Mouse (Mus musculus): ENCODE measurements around the gene Kcne1.
A peak's percentile ranks its signal among the peaks of the same experiment; 100 is the strongest.

The Kcne1 gene

GRCm38 (mm10) chr16:92307947-92308346 is 51.3 kb downstream of the Kcne1 start:
- no peak for DNase-seq (ENCODE audit: low spot score in 2 of 2)

- no peak for DNase-seq (ENCODE audit: low spot score in 2 of 2)
Measured at GRCm38 (mm10) chr16:92305519-92305918, 53.7 kb downstream of the Kcne1 start.

- DNase-seq (ENCODE audit: low spot score in 2 of 2), result no peak
Measured at GRCm38 (mm10) chr16:92302506-92302905, 56.8 kb downstream of the Kcne1 start.

- DNase-seq (ENCODE audit: low spot score in 2 of 2), result no peak
Measured at GRCm38 (mm10) chr16:92301989-92302388, 57.3 kb downstream of the Kcne1 start.

GRCm38 (mm10) chr16:92301412-92301806 is 57.9 kb downstream of the Kcne1 start:
- DNase-seq (ENCODE audit: low spot score in 2 of 2), result no peak

- peak; percentile 92 to 95 for DNase-seq (ENCODE audit: low spot score in 2 of 2)
Measured at GRCm38 (mm10) chr16:92300649-92301411, 58.4 kb downstream of the Kcne1 start, which contains the start of gene Smim11. Gene Smim11 (plus strand): TSS chr16:92301286.

Measured in spleen, postnatal 36 days (tissue).